Mouse (Mus musculus): ENCODE results near the gene Ipo5.

Ipo5 gene

GRCm38 (mm10) chr14:120910733-120911324 lies at the start of gene Ipo5:
Gene Ipo5, plus strand, starts transcription at chr14:120911224.
- DNase-seq (ENCODE audit: low read depth), result peak; percentile 82

GRCm38 (mm10) chr14:120863205-120863604 lies 47.8 kb upstream of the Ipo5 start:
- DNase-seq (ENCODE audit: low read depth), result no peak

GRCm38 (mm10) chr14:120864896-120865295 lies 46.1 kb upstream of the Ipo5 start:
- no peak for DNase-seq (ENCODE audit: low read depth)

- no peak for DNase-seq (ENCODE audit: low read depth)
Observed at GRCm38 (mm10) chr14:120866573-120866972, 44.5 kb upstream of the Ipo5 start.

- DNase-seq (ENCODE audit: low read depth), result no peak
Observed at GRCm38 (mm10) chr14:120867121-120867520, 43.9 kb upstream of the Ipo5 start.

- peak; percentile 78 for DNase-seq (ENCODE audit: low read depth)
Observed at GRCm38 (mm10) chr14:120868494-120868893, 42.5 kb upstream of the Ipo5 start.

- no peak for DNase-seq (ENCODE audit: low read depth)
Observed at GRCm38 (mm10) chr14:120870736-120871135, 40.3 kb upstream of the Ipo5 start.

GRCm38 (mm10) chr14:120874397-120874796 lies 36.6 kb upstream of the Ipo5 start:
- no peak for DNase-seq (ENCODE audit: low read depth)

GRCm38 (mm10) chr14:120875144-120875543 lies 35.9 kb upstream of the Ipo5 start:
- no peak for DNase-seq (ENCODE audit: low read depth)

- DNase-seq (ENCODE audit: low read depth), result no peak
Observed at GRCm38 (mm10) chr14:120875811-120876388, 35.1 kb upstream of the Ipo5 start.

GRCm38 (mm10) chr14:120877147-120877546 lies 33.9 kb upstream of the Ipo5 start:
- DNase-seq (ENCODE audit: low read depth), result no peak

- no peak for DNase-seq (ENCODE audit: low read depth)
Observed at GRCm38 (mm10) chr14:120879026-120879425, 32.0 kb upstream of the Ipo5 start.

GRCm38 (mm10) chr14:120880601-120881000 lies 30.4 kb upstream of the Ipo5 start:
- no peak for DNase-seq (ENCODE audit: low read depth)

GRCm38 (mm10) chr14:120881054-120881453 lies 30.0 kb upstream of the Ipo5 start:
- no peak for DNase-seq (ENCODE audit: low read depth)

- DNase-seq (ENCODE audit: low read depth), result no peak
Observed at GRCm38 (mm10) chr14:120888681-120889080, 22.3 kb upstream of the Ipo5 start.

GRCm38 (mm10) chr14:120892369-120892768 lies 18.7 kb upstream of the Ipo5 start:
- DNase-seq (ENCODE audit: low read depth), result no peak

GRCm38 (mm10) chr14:120896613-120897012 lies 14.4 kb upstream of the Ipo5 start:
- DNase-seq (ENCODE audit: low read depth), result no peak

GRCm38 (mm10) chr14:120898876-120899275 lies 12.1 kb upstream of the Ipo5 start:
- no peak for DNase-seq (ENCODE audit: low read depth)

- DNase-seq (ENCODE audit: low read depth), result no peak
Observed at GRCm38 (mm10) chr14:120909396-120909795, 1.6 kb upstream of the Ipo5 start.

GRCm38 (mm10) chr14:120910320-120910719 lies 704 bp upstream of the Ipo5 start:
- DNase-seq (ENCODE audit: low read depth), result no peak

GRCm38 (mm10) chr14:120911388-120911901 lies 421 bp downstream of the Ipo5 start:
- DNase-seq (ENCODE audit: low read depth), result no peak

GRCm38 (mm10) chr14:120912090-120912710 lies 1.2 kb downstream of the Ipo5 start:
- DNase-seq (ENCODE audit: low read depth), result no peak

GRCm38 (mm10) chr14:120912916-120913315 lies 1.9 kb downstream of the Ipo5 start:
- no peak for DNase-seq (ENCODE audit: low read depth)

All from fibroblast of lung, adult 2 months (primary cell).